8 mouse cellular contexts compared by ENCODE assay signal in the genomic region with DNA sequence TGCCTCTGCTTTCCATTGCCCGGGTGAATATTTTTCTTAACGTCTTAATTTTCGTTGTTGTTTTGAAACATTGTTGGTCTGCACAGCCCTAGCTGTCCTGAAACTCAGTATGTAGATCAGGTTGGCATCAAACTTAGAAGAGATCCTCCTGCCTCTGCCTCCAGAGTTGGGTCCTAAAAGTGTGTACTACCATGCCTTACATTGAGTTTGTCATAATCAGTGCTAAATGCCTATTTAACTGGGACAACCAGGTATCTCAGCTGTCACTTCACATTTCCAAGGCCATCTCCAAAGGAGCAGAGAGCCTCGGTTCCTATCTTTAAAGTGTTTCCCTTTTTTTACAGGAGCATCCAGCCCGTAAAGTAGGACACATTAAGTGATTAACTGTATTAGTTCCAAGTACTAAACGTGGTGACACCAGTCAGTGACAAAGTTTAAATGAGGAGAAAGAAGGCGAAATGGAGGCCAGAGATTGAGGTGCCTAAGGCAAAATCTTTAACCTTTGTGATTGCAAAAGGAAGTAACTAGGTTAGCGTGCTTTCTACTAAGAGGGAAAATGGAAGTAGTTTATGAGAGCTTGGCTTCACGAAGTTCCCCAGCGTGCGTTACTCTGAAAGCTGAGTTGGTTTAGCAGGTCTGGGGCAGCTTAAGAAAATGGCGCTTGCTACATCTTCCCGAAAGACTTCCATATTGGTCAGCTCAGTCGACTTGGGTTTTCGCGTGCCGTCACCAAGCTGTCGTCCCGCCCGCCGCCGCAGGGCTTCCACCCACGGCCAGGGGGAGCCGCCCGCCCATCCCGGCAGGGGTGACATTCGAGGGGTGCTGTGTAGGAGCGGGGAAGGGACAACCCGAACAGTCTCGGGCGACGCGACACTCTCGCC. TPM values are rescaled to one million over a fixed set of nuclear protein-coding genes. Genes with fewer than 3 reads are reported as not detected.
A peak's percentile ranks its signal among the peaks of the same experiment; 100 is the strongest.
DNase-seq lines count a peak whose midpoint lies in the region; ATAC-seq lines count a peak whose summit lies in the region.

No protein-coding gene starts in this region.

- peak overlapping the region; percentile 66 for H3K9ac ChIP-seq in embryonic facial prominence, embryonic 15.5 days
- peak overlapping the region; percentile 86 for H3K9ac ChIP-seq in intestine, embryonic 16.5 days (ENCODE audit: low read depth, low read length)
- H3K9ac ChIP-seq in neural tube, embryonic 13.5 days = peak overlapping the region; percentile 78

- 14% methylated on average over 34 of the region's 34 CpGs for WGBS in embryonic facial prominence, embryonic 15.5 days
- WGBS in intestine, embryonic 16.5 days = 15% methylated on average over 34 of the region's 34 CpGs
- 15% methylated on average over 34 of the region's 34 CpGs for WGBS in neural tube, embryonic 13.5 days

- DNase-seq in heart, adult 11 months = peak; percentile 89
- DNase-seq in heart, postnatal 14 days = no peak
- DNase-seq in retina, postnatal 1 day = no peak
- no peak for DNase-seq in ovary, postnatal 10 days (ENCODE audit: low spot score)

- peak overlapping the region; percentile 100 for H3K27ac ChIP-seq in embryonic facial prominence, embryonic 15.5 days (replicated peaks)
- peak overlapping the region; percentile 100 for H3K27ac ChIP-seq in intestine, embryonic 16.5 days (ENCODE audit: low read length)
- peak overlapping the region; percentile 99 for H3K27ac ChIP-seq in neural tube, embryonic 13.5 days (replicated peaks)

- H3K4me3 ChIP-seq in embryonic facial prominence, embryonic 15.5 days (replicated peaks) = peak overlapping the region; percentile 58
- peak overlapping the region; percentile 58 for H3K4me3 ChIP-seq in intestine, embryonic 16.5 days (ENCODE audit: low read length)
- peak overlapping the region; percentile 53 for H3K4me3 ChIP-seq in neural tube, embryonic 13.5 days

- intact Hi-C loops in heart, postnatal 14 days (cut with DNase I) = no loop called here

- H3K4me1 ChIP-seq in embryonic facial prominence, embryonic 15.5 days = peaks cover 42% of the 10 kb centered on the region
- H3K4me1 ChIP-seq in intestine, embryonic 16.5 days (ENCODE audit: control insufficient read depth, insufficient read depth, low read length) = peaks cover 22% of the 10 kb centered on the region
- peaks cover 40% of the 10 kb centered on the region for H3K4me1 ChIP-seq in neural tube, embryonic 13.5 days (replicated peaks)

- peak; percentile 32 for ATAC-seq in CD4-positive, CD25-positive, alpha-beta regulatory T cell, adult 4 months
- ATAC-seq in embryonic facial prominence, embryonic 15.5 days (ENCODE audit: insufficient number of reproducible peaks, low FRiP score, low TSS enrichment, low read depth) = peak; percentile 22; the same call in 1 of the 2 replicates
- no peak; the same call in 1 of the 2 replicates for ATAC-seq in intestine, embryonic 16.5 days
- no peak for ATAC-seq in neural tube, embryonic 13.5 days (ENCODE audit: low read depth)

- no peaks in the 10 kb centered on the region for H3K9me3 ChIP-seq in embryonic facial prominence, embryonic 15.5 days (replicated peaks)
- no peaks in the 10 kb centered on the region for H3K9me3 ChIP-seq in intestine, embryonic 16.5 days (ENCODE audit: control insufficient read depth, low read length)
- H3K9me3 ChIP-seq in neural tube, embryonic 13.5 days = no peaks in the 10 kb centered on the region

- peaks cover 23% of the 10 kb centered on the region for H3K36me3 ChIP-seq in embryonic facial prominence, embryonic 15.5 days
- peaks cover 12% of the 10 kb centered on the region; the same call in 1 of the 2 replicates for H3K36me3 ChIP-seq in intestine, embryonic 16.5 days (ENCODE audit: control insufficient read depth, insufficient read depth, low read length)
- peaks cover 20% of the 10 kb centered on the region for H3K36me3 ChIP-seq in neural tube, embryonic 13.5 days

- H3K4me2 ChIP-seq in embryonic facial prominence, embryonic 15.5 days (replicated peaks) = peak overlapping the region; percentile 60
- peak overlapping the region; percentile 71 for H3K4me2 ChIP-seq in intestine, embryonic 16.5 days (ENCODE audit: low read depth, low read length)
- peak overlapping the region; percentile 65 for H3K4me2 ChIP-seq in neural tube, embryonic 13.5 days

- H3K27me3 ChIP-seq in embryonic facial prominence, embryonic 15.5 days = no peaks in the 10 kb centered on the region
- no peaks in the 10 kb centered on the region for H3K27me3 ChIP-seq in intestine, embryonic 16.5 days (replicated peaks; ENCODE audit: control insufficient read depth, insufficient read depth, low read length)
- H3K27me3 ChIP-seq in neural tube, embryonic 13.5 days = no peaks in the 10 kb centered on the region

RNA-seq across cellular contexts. Expression of gene Sp1, which starts 1.1 kb away (rescaled TPM):
- 10 to 100 TPM; 47.5 to 52.3 TPM for total RNA-seq in heart, postnatal 14 days (2021)
- 10 to 100 TPM; 19.0 to 22.2 TPM for polyA plus RNA-seq in CD4-positive, CD25-positive, alpha-beta regulatory T cell, adult 4 months (2017; shearing (Covaris generic))
- polyA plus RNA-seq in embryonic facial prominence, embryonic 15.5 days (2015; fragmentation: Nextera tagmentation; extraction: Ambion mirVana) = 10.0 and 11.8 TPM in 2 replicates
- 6.8 and 7.2 TPM in 2 replicates for polyA plus RNA-seq in intestine, embryonic 16.5 days (2015; fragmentation: Nextera tagmentation; extraction: Ambion mirVana)
- 4.3 and 6.0 TPM in 2 replicates for polyA plus RNA-seq in neural tube, embryonic 13.5 days (2015; fragmentation: Nextera tagmentation; extraction: Ambion mirVana)

RNA-seq across cellular contexts. Expression of gene Sp7, which starts 37.9 kb away (rescaled TPM):
- total RNA-seq in heart, postnatal 14 days (2021) = not detected
- polyA plus RNA-seq in CD4-positive, CD25-positive, alpha-beta regulatory T cell, adult 4 months (2017; shearing (Covaris generic)) = not detected
- 35.4 and 35.8 TPM in 2 replicates for polyA plus RNA-seq in embryonic facial prominence, embryonic 15.5 days (2015; fragmentation: Nextera tagmentation; extraction: Ambion mirVana)
- polyA plus RNA-seq in intestine, embryonic 16.5 days (2015; fragmentation: Nextera tagmentation; extraction: Ambion mirVana) = 0.50 and 0.60 TPM in 2 replicates
- polyA plus RNA-seq in neural tube, embryonic 13.5 days (2015; fragmentation: Nextera tagmentation; extraction: Ambion mirVana) = 0.47 and 0.69 TPM in 2 replicates

RNA-seq across cellular contexts. Expression of gene Amhr2, which starts 40.3 kb away (rescaled TPM):
- 1 to 10 TPM in 1 of 2 experiments, under 1 TPM in 1; 0.66 to 1.0 TPM for total RNA-seq in heart, postnatal 14 days (2021)
- polyA plus RNA-seq in CD4-positive, CD25-positive, alpha-beta regulatory T cell, adult 4 months (2017; shearing (Covaris generic)) = under 1 TPM; 0.63 to 0.71 TPM
- polyA plus RNA-seq in embryonic facial prominence, embryonic 15.5 days (2015; fragmentation: Nextera tagmentation; extraction: Ambion mirVana) = 0.59 and 0.75 TPM in 2 replicates
- polyA plus RNA-seq in intestine, embryonic 16.5 days (2015; fragmentation: Nextera tagmentation; extraction: Ambion mirVana) = 0.75 and 0.88 TPM in 2 replicates
- 0.13 and 0.76 TPM in 2 replicates for polyA plus RNA-seq in neural tube, embryonic 13.5 days (2015; fragmentation: Nextera tagmentation; extraction: Ambion mirVana)

RNA-seq across cellular contexts. Expression of gene Prr13, which starts 54.0 kb away (rescaled TPM):
- total RNA-seq in heart, postnatal 14 days (2021) = 10 to 100 TPM; 21.1 to 21.7 TPM
- 1,000 to 10,000 TPM; 1,029 to 1,286 TPM for polyA plus RNA-seq in CD4-positive, CD25-positive, alpha-beta regulatory T cell, adult 4 months (2017; shearing (Covaris generic))
- polyA plus RNA-seq in embryonic facial prominence, embryonic 15.5 days (2015; fragmentation: Nextera tagmentation; extraction: Ambion mirVana) = 89.4 and 93.7 TPM in 2 replicates
- 173 and 182 TPM in 2 replicates for polyA plus RNA-seq in intestine, embryonic 16.5 days (2015; fragmentation: Nextera tagmentation; extraction: Ambion mirVana)
- polyA plus RNA-seq in neural tube, embryonic 13.5 days (2015; fragmentation: Nextera tagmentation; extraction: Ambion mirVana) = 88.7 and 100.0 TPM in 2 replicates

RNA-seq across cellular contexts. Expression of gene Aaas, which starts 54.3 kb away (rescaled TPM):
- total RNA-seq in heart, postnatal 14 days (2021) = 10 to 100 TPM in 1 of 2 experiments, 1 to 10 TPM in 1; 9.5 to 15.2 TPM
- 10 to 100 TPM; 41.7 to 63.7 TPM for polyA plus RNA-seq in CD4-positive, CD25-positive, alpha-beta regulatory T cell, adult 4 months (2017; shearing (Covaris generic))
- polyA plus RNA-seq in embryonic facial prominence, embryonic 15.5 days (2015; fragmentation: Nextera tagmentation; extraction: Ambion mirVana) = 61.2 and 63.0 TPM in 2 replicates
- polyA plus RNA-seq in intestine, embryonic 16.5 days (2015; fragmentation: Nextera tagmentation; extraction: Ambion mirVana) = 50.6 and 59.1 TPM in 2 replicates
- 31.3 and 36.8 TPM in 2 replicates for polyA plus RNA-seq in neural tube, embryonic 13.5 days (2015; fragmentation: Nextera tagmentation; extraction: Ambion mirVana)

Comparison
In these comparisons a context has a peak if more than half of its experiments do, and no peak if none do; other contexts are left out.
1. ATAC-seq: peak in CD4-positive, CD25-positive, alpha-beta regulatory T cell, adult 4 months (single experiment) and embryonic facial prominence, embryonic 15.5 days (single experiment); none in intestine, embryonic 16.5 days (single experiment) and neural tube, embryonic 13.5 days (single experiment).
2. RNA of gene Sp7, which starts 37.9 kb away (polyA plus RNA-seq): 35.4 to 35.8 TPM in embryonic facial prominence, embryonic 15.5 days; 0.50 to 0.60 TPM in intestine, embryonic 16.5 days, 0.47 to 0.69 TPM in neural tube, embryonic 13.5 days and not detected in CD4-positive, CD25-positive, alpha-beta regulatory T cell, adult 4 months; every median in the first group is over 10 times any median in the second.
3. Peak in every context shown above with its lines, with median percentiles within 50 percentile points of each other: H3K27ac ChIP-seq, H3K4me2 ChIP-seq, H3K4me3 ChIP-seq and H3K9ac ChIP-seq.